Comparison of ENCODE assay signal across 8 mouse cellular contexts in the genomic region with DNA sequence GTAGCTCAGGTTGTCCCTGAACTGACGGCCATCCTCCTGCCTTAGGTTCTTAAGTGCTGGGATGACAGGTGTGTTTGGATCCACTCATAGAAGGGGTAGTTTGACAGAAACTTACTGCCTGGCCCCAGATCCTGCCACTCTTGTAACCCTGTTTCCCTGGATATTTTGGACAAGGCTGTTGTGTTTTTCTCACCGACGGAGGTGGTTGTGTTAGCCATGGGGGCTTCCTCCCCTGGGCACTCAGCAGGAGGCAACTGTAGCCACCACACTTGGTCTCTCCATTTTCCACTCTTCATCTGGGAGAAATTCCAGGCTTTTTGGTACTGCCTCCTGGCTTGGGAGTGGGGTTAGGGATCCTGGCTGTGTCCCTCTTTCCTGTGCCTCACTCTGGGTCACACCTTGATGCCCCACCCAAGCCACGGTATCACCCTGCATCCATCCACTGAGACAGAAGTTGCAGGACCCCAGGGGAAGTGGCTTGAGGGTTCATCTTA. TPM values are rescaled to one million over a fixed set of nuclear protein-coding genes. Genes with fewer than 3 reads are reported as not detected.
DNase-seq lines count a peak whose midpoint lies in the region; ATAC-seq and TF ChIP-seq lines count a peak whose summit lies in the region.

No protein-coding gene starts in this region.

- no peaks in the 10 kb centered on the region for H3K36me3 ChIP-seq in thymus, adult 2 months (ENCODE audit: control insufficient read depth, insufficient read depth, low read length)
- H3K36me3 ChIP-seq in liver, adult 2 months (ENCODE audit: control insufficient read depth, insufficient read depth, low read length) = peaks cover 13% of the 10 kb centered on the region
- peaks cover 5% of the 10 kb centered on the region for H3K36me3 ChIP-seq in stomach, postnatal 0 days (ENCODE audit: control insufficient read depth, insufficient read depth, low read length)

- no peak for TF ChIP-seq POLR2A in thymus, adult 2 months (IDR thresholded peaks at IDR 0.05; ENCODE audit: control insufficient read depth, extremely low read depth, insufficient read depth, low read length, poor library complexity)
- TF ChIP-seq POLR2A in liver, adult 2 months (IDR thresholded peaks at IDR 0.05; ENCODE audit: extremely low read depth, insufficient read depth, low read length) = no peak

- WGBS in thymus, adult 2 months = 4% methylated on average over 4 of the region's 4 CpGs
- WGBS in liver, adult 2 months = 2% methylated on average over 4 of the region's 4 CpGs
- WGBS in stomach, postnatal 0 days = 11% methylated on average over 4 of the region's 4 CpGs

- H3K4me1 ChIP-seq in thymus, adult 2 months (replicated peaks; ENCODE audit: control insufficient read depth, insufficient read depth, low read length) = peaks cover 28% of the 10 kb centered on the region
- H3K4me1 ChIP-seq in liver, adult 2 months (ENCODE audit: control insufficient read depth, insufficient read depth, low read length) = peaks cover 28% of the 10 kb centered on the region
- no peaks in the 10 kb centered on the region; the same call in 1 of the 2 replicates for H3K4me1 ChIP-seq in stomach, postnatal 0 days (replicated peaks; ENCODE audit: control insufficient read depth, insufficient read depth)

- H3K9me3 ChIP-seq in stomach, postnatal 0 days (ENCODE audit: control insufficient read depth, low read length) = no peaks in the 10 kb centered on the region

- peak; percentile 75 for DNase-seq in cerebellum, adult 9-11 months
- no peak for DNase-seq in cerebellum, adult 18-20 months
- DNase-seq in thymus, adult 2 months = peak; percentile 17
- no peak for DNase-seq in thymus, postnatal 4 days
- DNase-seq in liver, adult 2 months (ENCODE audit: extremely low read depth, low read depth, low spot score) = no peak
- DNase-seq in stomach, postnatal 0 days (ENCODE audit: low spot score) = no peak
- DNase-seq in urinary bladder, postnatal 25 days (ENCODE audit: low spot score) = no peak
- no peak for DNase-seq in ovary, adult 18-20 months (ENCODE audit: low spot score)

- H3K4me3 ChIP-seq in thymus, adult 2 months (ENCODE audit: control insufficient read depth, insufficient read depth, low read length) = peak overlapping the region; percentile 64
- peak overlapping the region; percentile 91 for H3K4me3 ChIP-seq in liver, adult 2 months (ENCODE audit: insufficient read depth, low read depth, low read length)
- H3K4me3 ChIP-seq in stomach, postnatal 0 days (ENCODE audit: low read depth, low read length) = peak overlapping the region; percentile 87

- peak overlapping the region; percentile 95 for H3K4me2 ChIP-seq in stomach, postnatal 0 days (replicated peaks; ENCODE audit: low read depth)

- H3K27me3 ChIP-seq in thymus, adult 2 months (ENCODE audit: control insufficient read depth, insufficient read depth, low read length) = no peaks in the 10 kb centered on the region
- no peaks in the 10 kb centered on the region for H3K27me3 ChIP-seq in liver, adult 2 months (ENCODE audit: control insufficient read depth, insufficient read depth, low read length)
- no peaks in the 10 kb centered on the region for H3K27me3 ChIP-seq in stomach, postnatal 0 days (ENCODE audit: control insufficient read depth, insufficient read depth, low read length)

- H3K27ac ChIP-seq in thymus, adult 2 months (ENCODE audit: control insufficient read depth, insufficient read depth, low read length) = no peak overlapping the region
- H3K27ac ChIP-seq in liver, adult 2 months (replicated peaks; ENCODE audit: insufficient read depth, low read depth, low read length) = peak overlapping the region; percentile 95
- peak overlapping the region; percentile 97 for H3K27ac ChIP-seq in stomach, postnatal 0 days (replicated peaks)

- TF ChIP-seq CTCF in thymus, adult 2 months (IDR thresholded peaks at IDR 0.05; ENCODE audit: borderline replicate concordance, control insufficient read depth, extremely low read depth, insufficient read depth, low read length, poor library complexity) = no peak
- TF ChIP-seq CTCF in liver, adult 2 months (IDR thresholded peaks at IDR 0.05; ENCODE audit: low read depth, low read length) = no peak
- TF ChIP-seq CTCF in stomach, postnatal 0 days (IDR thresholded peaks at IDR 0.05; ENCODE audit: low read depth) = no peak

- ATAC-seq in stomach, postnatal 0 days (ENCODE audit: low FRiP score, low TSS enrichment) = no peak

- peak overlapping the region; percentile 96 for H3K9ac ChIP-seq in liver, adult 2 months (ENCODE audit: low read depth, low read length)
- H3K9ac ChIP-seq in stomach, postnatal 0 days (ENCODE audit: low read length) = peak overlapping the region; percentile 89

- peak; percentile 54 for TF ChIP-seq EP300 in stomach, postnatal 0 days (optimal IDR thresholded peaks at IDR 0.05)

- peaks cover 42% of the 10 kb centered on the region; the same call in 1 of the 2 replicates for H3K79me2 ChIP-seq in liver, adult 2 months (ENCODE audit: control insufficient read depth, insufficient read depth, low read length)

RNA-seq across cellular contexts. Expression of a gene that starts 0.8 kb away (rescaled TPM):
- polyA plus RNA-seq in thymus, adult 2 months (2012; rRNA removed) = 40.2 and 42.6 TPM in 2 replicates
- 10.0 and 13.6 TPM in 2 replicates for total RNA-seq in liver, adult 2 months (2014; rRNA removed)
- 19.6 and 25.0 TPM in 2 replicates for polyA plus RNA-seq in liver, adult 2 months (2012; rRNA removed)
- polyA plus RNA-seq in stomach, postnatal 0 days (2015; fragmentation: Nextera tagmentation; extraction: Ambion mirVana) = 11.1 and 13.5 TPM in 2 replicates

RNA-seq across cellular contexts. Expression of a gene that starts 12.3 kb away (rescaled TPM):
- 72.7 and 86.7 TPM in 2 replicates for polyA plus RNA-seq in thymus, adult 2 months (2012; rRNA removed)
- total RNA-seq in liver, adult 2 months (2014; rRNA removed) = 36.7 and 42.6 TPM in 2 replicates
- polyA plus RNA-seq in liver, adult 2 months (2012; rRNA removed) = 68.4 and 72.3 TPM in 2 replicates
- 47.1 and 54.6 TPM in 2 replicates for polyA plus RNA-seq in stomach, postnatal 0 days (2015; fragmentation: Nextera tagmentation; extraction: Ambion mirVana)

RNA-seq across cellular contexts. Expression of a gene that starts 12.5 kb away (rescaled TPM):
- 613 and 640 TPM in 2 replicates for polyA plus RNA-seq in thymus, adult 2 months (2012; rRNA removed)
- total RNA-seq in liver, adult 2 months (2014; rRNA removed) = 271 and 321 TPM in 2 replicates
- 455 and 489 TPM in 2 replicates for polyA plus RNA-seq in liver, adult 2 months (2012; rRNA removed)
- polyA plus RNA-seq in stomach, postnatal 0 days (2015; fragmentation: Nextera tagmentation; extraction: Ambion mirVana) = 179 and 188 TPM in 2 replicates

RNA-seq across cellular contexts. Expression of a gene that starts 29.5 kb away (rescaled TPM):
- polyA plus RNA-seq in thymus, adult 2 months (2012; rRNA removed) = 731 and 765 TPM in 2 replicates
- total RNA-seq in liver, adult 2 months (2014; rRNA removed) = 750 and 1,062 TPM in 2 replicates
- 596 and 770 TPM in 2 replicates for polyA plus RNA-seq in liver, adult 2 months (2012; rRNA removed)
- 951 and 966 TPM in 2 replicates for polyA plus RNA-seq in stomach, postnatal 0 days (2015; fragmentation: Nextera tagmentation; extraction: Ambion mirVana)

RNA-seq across cellular contexts. Expression of a gene that starts 33.5 kb away (rescaled TPM):
- 196 and 227 TPM in 2 replicates for polyA plus RNA-seq in thymus, adult 2 months (2012; rRNA removed)
- 60.8 and 75.2 TPM in 2 replicates for total RNA-seq in liver, adult 2 months (2014; rRNA removed)
- polyA plus RNA-seq in liver, adult 2 months (2012; rRNA removed) = 141 and 152 TPM in 2 replicates
- 119 and 122 TPM in 2 replicates for polyA plus RNA-seq in stomach, postnatal 0 days (2015; fragmentation: Nextera tagmentation; extraction: Ambion mirVana)

Comparison
In these comparisons a context has a peak if more than half of its experiments do, and no peak if none do; other contexts are left out.
1. DNase-seq: peak in cerebellum, adult 9-11 months (single experiment) and thymus, adult 2 months (single experiment); none in cerebellum, adult 18-20 months (0 of 2), thymus, postnatal 4 days (single experiment), liver, adult 2 months (single experiment), stomach, postnatal 0 days (single experiment), urinary bladder, postnatal 25 days (single experiment) and ovary, adult 18-20 months (single experiment).
2. Peak in every context shown above with its lines, with median percentiles within 50 percentile points of each other: H3K4me3 ChIP-seq.